Mouse (Mus musculus): ENCODE data around the gene Gm12845.

Gene Gm12845

GRCm38 (mm10) chr4:117770935-117771334 is 46.7 kb downstream of the Gm12845 start:
- Histone ChIP-seq H3K27me3 (ENCODE audit: insufficient read depth, low read length) (no peaks in the 10 kb centered on the region), H3K9me3 (ENCODE audit: low read length) (no peaks in the 10 kb centered on the region), H3K4me3 (replicated peaks; ENCODE audit: low read length) (no peak overlapping the region), H3K36me3 (ENCODE audit: insufficient read depth, low read length) (no peaks in the 10 kb centered on the region), H3K4me1 (replicated peaks; ENCODE audit: low read depth, low read length) (no peaks in the 10 kb centered on the region)
- no peak for TF ChIP-seq POU5F1 (IDR thresholded peaks at IDR 0.05; ENCODE audit: borderline replicate concordance, low read length)
- peak; percentile 61 for TF ChIP-seq CTCF (conservative IDR thresholded peaks at IDR 0.05; ENCODE audit: low read length)

- no peaks in the 10 kb centered on the region for H3K36me3 ChIP-seq (ENCODE audit: insufficient read depth, low read length)
Measured at GRCm38 (mm10) chr4:117772960-117773359, 48.7 kb downstream of the Gm12845 start.

More at GRCm38 (mm10) chr4:117772960-117773359, 48.7 kb downstream of the Gm12845 start:
- Histone ChIP-seq H3K4me3 (replicated peaks; ENCODE audit: low read length) (no peak overlapping the region), H3K9me3 (ENCODE audit: low read length) (no peaks in the 10 kb centered on the region), H3K4me1 (replicated peaks; ENCODE audit: low read depth, low read length) (no peaks in the 10 kb centered on the region), H3K27me3 (ENCODE audit: insufficient read depth, low read length) (no peaks in the 10 kb centered on the region)
- TF ChIP-seq NANOG (IDR thresholded peaks at IDR 0.05; ENCODE audit: borderline replicate concordance, low read length) (no peak), POU5F1 (IDR thresholded peaks at IDR 0.05; ENCODE audit: borderline replicate concordance, low read length) (no peak), CTCF (conservative IDR thresholded peaks at IDR 0.05; ENCODE audit: low read length) (no peak)

Measured in E14TG2a.4 (cell line).